Mouse (Mus musculus): ENCODE measurements around the gene Notch2.

Notch2 gene

DNA sequence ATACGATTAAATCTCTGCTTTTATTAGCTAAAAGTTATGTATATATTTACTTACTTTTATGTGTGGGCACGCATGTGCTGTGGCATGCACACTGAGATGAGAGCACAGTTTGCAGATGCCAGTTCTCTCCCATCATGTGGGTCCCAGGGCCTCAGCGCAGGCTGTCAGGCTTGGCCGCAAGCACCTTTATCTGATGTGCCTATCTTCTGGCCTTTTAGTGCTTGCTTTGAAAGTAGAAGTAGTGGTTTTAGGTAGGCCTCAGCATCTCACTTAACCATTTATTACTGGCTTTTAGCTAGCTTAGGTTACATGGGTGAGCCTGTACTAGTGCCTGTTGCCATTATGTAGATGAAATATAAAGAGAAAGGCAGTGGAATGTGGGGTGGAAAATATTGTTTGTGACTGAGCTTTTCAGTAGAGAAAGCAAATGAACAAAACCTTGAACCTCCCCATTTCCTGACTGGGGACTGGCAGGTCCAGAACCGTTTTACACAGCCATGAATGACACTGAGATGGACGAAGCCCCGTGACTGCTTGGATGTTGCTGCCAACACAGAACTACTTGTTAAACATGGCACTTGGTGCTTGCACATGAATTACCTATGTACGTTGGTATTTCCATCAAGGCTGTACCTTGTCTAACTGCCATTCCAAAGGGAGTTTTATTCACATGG is 41.1 kb downstream of the Notch2 start:
- no peak for DNase-seq

DNA sequence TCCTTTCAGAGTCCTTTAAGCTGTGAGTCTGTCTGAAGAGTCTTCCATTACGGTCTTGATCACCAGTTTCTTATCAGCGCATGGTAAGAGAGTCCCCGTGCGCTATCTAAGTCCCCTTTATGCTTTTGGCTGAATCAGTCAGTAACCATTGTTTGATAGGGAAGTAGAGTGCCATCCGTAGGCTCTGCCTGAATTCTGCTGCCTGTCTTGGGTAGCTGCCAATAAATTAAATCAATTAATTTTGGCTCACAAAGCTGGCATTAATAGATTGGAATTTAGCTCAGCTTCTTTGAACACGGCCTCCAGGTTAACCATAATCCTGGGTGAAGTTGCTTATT is 41.6 kb downstream of the Notch2 start:
- no peak for DNase-seq

DNA sequence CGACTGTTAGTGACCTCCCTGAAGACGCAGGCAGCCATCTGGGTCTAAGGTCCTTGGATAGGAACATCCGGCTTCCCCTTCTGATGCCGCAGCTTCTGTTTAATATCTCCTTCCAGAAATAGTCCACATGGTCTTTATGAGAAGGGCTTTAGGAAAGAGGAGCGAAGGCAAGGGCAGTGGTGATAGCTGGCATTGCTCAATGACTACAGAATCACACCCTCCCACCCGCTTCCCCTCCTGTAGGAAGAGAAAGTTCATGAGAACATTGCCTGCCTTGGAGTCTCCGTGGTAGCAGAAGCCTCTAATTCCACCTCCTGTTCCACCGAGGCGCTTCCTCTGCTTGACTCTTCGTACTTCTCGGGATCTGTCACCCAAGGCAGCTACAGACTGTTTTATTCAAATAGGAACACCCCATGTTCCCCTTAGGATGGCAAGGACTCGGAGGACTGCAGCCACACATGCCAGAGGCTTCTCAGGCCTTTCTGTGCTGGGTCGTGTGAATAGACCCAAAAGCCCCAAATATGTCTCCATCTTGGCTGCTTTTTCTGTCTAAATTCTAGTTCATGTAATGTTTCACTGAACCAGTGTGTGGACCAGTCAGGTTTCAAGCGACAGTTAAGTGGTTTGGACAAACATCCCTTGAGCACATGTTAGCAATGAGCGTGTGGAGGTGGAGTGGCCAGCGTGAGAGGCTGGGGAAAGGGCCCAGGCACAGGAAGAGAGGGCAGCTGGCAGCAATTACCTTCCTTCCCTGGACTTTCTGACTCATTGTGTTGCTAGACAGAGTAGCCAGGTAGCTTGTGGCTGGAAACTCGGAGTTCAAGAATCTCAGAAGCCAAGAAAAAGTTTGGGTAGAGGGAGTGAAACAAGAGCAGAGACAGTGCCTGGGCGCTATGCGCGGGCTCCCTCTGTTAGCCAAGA is 42.7 kb downstream of the Notch2 start:
- DNase-seq: no peak

DNA sequence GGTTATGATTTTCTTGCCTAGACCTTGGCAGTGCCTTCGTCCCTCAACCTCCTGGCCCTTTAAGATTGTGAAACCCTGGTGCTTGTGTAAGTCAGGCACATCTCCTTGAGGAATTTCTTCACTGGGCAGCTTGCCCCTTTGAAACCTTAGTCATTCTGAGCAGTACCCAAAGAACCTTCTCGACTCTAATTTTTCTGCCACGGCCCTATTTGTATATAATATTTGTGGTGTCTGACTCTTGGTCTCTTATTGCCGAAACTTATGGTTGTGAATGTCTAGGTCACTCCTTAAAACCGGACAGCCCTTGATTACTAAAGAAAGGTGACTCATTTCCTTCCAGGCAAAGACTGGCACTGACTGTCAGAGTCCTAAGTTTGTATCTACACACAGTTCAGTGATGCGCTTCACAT is 43.6 kb downstream of the Notch2 start:
- no peak for DNase-seq

DNA sequence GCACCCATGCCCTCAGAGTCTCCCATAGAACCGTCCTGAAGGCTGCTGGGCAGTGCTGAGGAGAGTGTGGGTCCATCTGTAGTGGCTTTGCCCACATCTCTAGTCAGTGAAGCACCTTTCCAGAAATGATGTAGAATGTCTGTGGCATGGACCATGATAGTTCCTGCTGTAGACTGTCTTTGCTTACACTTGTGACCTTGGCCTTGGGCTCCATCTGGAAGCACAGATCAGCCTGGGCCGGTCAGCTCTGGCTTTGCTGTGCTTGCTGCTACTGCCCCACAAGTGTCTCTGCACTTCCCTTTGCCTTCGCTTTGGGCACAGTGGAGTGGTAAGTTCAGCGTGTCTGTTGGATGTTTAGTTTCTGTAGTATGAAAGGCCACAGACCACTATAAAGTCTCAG is 45.7 kb downstream of the Notch2 start:
- no peak for DNase-seq

DNA sequence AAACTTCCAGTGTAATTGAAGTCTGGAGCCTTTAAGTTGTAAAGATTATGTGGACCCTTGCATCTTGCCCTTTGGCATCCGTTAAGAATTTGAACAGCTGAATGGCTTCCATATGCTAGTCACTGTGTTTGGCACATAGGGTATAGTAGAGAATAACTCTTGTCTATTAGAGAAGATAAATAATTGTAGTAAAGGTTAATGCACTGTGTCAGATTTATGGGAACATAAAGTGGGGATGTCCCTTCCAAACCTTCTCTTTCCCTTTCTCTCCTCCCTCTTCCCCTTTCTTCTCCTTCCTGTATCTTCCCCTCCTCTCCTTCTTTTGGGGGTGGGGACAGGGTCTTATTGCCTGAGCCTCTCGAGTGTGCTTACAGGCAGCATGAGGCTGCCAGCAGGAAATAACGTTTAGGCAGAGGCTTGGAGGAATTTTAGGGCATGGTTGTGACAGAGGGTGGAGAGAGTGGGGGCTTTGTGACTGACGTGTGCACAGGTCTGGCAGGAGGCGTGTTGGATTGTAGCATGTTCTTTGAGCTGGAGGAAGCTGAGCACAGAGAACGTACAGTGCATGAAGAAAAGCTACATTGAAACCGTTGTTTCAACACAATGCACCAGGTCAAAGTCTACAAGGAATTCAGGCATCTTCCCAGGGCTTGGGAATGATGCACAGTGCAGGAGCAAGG is 47.8 kb downstream of the Notch2 start:
- DNase-seq: no peak

DNA sequence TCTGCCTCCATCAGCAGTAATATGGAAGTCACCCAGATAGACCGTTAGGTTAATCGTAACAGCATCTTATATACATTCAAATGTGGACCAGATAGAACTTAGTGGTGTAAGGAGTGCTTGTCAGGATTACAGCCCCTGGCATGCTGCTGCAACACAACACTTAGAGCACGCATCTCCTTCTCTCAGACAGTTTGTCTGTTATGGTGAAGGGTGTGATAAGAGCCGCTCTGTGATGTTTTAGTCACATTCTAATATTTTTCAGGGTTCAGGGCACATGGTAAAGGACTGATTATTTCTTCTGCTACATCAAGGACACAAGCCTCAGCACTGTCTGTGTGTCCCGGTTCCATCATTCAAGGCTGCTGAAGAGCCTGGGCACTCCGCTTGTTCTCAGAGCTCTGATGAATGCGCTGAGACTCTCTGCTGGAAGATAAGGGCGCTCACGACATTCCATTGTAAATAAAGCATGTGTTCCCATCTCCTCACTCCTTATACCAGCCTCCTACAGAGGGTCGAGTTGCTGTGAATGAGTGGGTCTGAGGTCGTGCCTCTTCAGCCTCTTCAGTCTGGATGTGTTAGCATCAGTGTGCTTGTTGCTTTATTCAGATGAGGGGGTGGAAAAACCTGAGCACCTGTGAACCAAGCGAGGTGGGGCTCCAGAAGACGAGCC is 48.5 kb downstream of the Notch2 start:
- DNase-seq: no peak

DNA sequence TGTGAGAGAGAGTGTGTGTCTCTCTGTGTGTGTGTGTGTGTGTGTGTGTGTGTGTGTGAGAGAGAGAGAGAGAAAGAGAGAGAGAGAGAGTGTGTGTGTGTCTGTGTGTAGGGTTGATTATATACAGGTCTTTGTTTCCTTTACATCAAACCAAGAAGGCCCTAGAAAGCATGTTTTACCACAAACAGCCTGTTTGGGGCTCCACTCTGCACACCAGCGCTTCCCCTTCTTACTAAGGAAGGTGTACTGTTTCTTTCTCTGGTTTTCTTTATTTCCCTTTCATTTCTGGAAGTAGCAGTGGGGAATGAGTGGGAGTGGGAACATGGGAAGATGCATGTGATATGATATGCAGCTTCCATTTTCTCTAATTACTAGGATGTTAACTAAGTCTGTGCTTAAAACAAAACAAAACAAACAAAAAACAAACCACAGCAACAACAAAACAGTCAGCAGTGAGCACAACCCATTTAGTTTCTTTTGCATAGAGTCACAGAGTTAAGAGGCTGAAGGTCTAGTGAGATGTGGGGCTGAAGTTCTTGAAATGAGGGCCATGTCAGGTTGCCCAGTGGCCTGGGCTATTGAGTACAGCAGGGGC is 49.4 kb downstream of the Notch2 start:
- no peak for DNase-seq

DNA sequence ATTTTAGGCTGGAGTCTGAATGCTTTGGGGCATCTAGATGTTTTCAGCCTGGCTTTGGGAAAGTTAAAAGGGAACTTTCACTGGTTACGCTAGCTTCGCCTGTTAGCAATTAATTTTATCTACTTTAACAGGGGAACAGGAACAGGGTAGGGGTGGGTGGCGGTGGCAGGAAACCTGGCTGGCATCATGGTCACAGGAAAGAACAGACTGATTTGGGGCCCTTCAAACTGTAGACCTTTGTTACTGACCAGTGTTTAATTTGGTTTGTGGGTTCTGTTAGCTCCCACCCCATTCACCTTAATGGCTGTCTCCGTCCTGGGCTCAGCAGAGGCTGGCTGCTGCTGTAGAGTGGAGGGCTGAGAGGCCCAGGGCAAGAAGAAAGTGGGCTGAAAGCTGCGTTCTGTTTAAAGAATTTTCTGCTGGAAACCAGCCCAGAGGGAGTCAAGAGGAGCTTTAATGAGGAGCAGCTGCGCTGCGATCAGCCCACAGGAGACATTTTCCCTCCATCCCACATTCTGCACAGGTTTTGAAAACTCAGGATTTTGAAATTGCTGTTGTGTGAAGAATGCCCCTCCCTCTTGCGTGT is 50.0 kb downstream of the Notch2 start:
- peak; percentile 47 for DNase-seq

DNA sequence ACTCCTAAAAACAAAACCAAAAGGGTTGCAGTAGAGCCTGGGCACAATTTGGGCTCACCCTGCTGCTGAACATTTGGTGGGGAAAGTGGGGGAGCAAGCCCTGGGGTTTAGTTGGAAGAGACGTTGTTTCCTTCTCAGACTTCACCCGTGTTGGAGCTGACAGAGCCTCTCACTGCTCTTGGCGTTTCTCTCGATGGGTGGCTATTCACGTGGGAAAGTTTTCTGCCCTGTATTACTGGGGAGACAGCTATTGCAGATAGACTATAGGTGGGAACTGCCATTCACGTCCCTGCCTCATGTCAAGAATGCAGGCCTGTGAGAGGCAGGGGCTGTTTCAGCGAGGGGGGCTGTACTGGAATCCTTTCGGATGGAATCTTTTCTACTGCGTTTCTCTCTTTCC is 50.5 kb downstream of the Notch2 start:
- no peak for DNase-seq

DNA sequence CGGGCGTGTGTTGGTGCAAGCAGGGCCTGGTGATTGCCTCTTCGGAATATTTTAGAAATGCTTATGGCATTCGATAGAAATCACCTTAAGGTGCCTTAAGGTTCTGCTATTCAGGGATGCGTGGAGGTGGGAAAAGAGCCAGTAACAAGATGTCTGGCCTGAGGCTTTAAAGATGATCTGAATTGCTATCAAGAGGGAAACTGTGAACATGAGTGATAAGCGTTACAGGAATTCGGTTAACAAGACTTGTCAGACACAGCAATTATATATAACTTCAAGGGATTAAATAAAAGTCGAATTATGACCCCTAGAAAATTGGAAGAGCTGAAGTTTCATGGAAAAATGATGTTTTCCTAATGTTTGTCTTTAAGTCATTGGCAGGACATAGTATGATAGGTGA is 51.7 kb downstream of the Notch2 start:
- no peak for DNase-seq

DNA sequence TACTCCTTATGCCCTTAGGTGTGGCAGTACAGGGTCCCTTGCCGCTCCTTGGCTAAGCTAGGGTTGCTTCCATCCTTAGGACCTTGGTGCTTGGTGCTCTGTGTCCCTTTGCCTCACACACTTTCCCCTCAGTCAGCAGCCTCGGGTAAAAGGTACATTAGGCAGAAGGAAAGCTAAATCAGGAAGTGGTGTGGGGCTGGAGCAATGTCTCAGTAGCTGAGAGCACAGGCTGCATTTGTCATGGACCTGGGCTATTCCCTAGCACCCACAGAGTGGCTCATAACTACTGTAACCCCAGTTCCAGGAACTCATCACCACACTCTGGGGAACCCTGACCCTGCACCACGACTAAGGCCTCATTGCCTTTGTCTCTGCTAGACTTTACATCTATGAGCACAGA is 53.1 kb downstream of the Notch2 start:
- DNase-seq: no peak

DNA sequence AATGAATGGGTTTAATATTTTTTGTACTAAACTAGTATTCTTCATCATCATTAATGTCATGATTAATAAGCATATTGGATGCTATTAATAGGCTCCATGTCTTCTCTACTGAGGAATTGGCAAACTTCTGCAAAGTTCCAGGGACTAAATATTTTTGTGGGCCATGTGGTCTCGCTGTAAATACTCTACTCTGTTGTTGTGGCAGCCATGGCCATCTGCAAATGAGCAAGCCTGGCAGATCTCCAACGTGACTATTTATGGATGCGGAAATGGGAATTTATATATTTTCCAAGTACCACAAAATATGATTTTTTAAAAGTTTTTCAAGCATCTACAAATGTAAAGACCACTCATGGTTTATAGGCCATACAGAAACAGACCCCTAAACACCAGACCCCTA is 54.1 kb downstream of the Notch2 start:
- no peak for DNase-seq

DNA sequence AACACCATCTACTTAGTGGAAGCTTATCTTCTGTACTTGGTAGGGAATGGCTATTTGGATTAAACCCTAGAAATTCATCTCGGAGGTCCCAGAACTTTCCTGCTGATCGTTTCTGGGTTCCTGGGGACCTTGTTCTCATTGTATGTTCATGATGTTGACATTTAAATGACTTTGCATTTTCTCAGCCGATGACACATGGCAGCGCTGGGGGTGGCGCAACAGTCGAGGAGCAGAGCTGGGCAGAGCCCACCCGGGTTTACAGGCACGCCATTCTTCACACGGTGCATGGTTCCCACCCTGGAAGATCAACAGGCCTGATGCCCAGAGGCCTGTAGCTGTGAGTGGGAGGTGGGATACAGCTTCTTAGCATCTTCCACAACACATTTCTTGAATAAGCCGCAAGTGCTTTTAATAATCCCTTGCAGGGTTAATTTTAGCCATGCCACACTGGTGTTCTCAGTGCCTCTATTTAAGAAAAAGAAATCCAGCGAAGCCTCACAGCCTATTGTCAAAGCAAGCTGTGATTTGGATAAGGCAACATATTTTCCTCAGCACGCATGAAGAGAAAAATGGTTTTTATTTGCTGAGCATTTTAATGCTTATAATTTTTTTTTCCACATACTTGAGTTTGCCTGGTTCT is 54.6 kb downstream of the Notch2 start:
- peak; percentile 23 for DNase-seq

DNA sequence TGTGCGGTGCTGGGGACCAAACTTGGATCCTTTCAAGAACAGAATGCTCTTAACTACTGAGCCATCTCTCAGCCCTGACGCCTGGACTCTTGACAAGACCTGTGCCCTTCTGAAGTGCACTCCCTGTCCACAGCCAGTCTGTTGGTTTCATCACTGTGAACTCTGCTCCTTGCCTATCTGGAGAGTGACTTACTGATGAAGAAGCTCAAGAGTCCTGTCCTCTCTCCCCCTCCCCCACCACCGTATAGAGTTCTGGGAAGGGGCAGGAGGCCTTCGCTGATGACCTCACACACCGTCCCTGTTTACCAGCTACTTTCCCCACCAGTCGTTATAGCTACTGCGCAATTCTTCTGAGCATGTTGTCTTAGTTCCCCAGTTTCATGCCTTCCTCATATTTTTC is 55.8 kb downstream of the Notch2 start:
- no peak for DNase-seq

DNA sequence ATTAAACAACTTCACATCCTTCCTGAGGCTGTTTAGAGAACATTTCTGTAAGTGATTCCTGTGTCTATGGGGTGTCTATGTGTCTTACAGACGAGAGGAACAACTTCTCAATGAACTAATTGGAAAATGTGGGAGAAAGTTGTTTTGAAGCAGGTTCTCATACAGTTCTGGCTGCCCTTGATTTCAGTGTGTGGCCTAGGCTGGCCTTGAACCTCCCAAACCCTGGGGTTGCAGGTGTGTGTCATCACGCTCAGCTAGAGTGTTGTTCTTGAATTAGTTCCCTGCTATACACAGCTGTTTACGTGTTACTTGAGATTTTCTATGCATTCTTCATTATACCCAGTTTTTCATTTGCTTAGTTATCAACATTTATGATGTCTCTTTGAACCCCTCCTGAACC is 56.5 kb downstream of the Notch2 start:
- no peak for DNase-seq

DNA sequence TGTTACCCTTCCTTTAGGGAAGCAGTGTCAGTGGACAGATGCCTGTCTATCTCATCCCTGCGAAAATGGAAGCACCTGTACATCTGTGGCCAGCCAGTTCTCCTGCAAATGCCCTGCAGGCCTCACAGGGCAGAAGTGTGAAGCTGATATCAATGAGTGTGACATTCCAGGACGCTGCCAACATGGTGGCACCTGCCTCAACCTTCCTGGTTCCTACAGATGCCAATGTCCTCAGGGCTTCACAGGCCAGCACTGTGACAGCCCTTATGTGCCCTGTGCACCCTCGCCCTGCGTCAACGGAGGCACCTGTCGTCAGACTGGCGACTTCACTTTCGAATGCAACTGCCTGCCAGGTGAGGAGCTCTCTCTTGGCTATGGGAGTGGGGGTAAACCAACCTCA is 59.2 kb downstream of the Notch2 start:
- DNase-seq: no peak

DNA sequence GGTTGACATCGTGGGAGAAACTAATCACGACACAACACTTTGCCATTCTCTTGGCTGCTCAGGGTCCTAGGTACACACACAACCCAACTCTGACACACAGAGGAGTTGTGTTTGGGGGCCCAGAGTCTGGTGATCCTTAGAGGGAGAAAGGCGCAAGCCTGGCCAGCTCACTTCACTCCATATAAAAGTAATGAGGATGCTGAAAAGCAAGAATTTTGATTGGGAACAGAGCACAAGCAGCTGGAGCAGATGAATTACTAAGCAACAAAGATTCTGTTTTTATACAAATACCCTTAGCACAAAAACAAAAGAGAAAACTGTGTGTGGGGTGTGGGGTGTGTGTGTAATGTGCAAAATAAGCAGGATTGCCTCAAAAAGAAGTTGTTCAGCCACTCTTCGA is 60.2 kb downstream of the Notch2 start:
- DNase-seq: no peak

DNA sequence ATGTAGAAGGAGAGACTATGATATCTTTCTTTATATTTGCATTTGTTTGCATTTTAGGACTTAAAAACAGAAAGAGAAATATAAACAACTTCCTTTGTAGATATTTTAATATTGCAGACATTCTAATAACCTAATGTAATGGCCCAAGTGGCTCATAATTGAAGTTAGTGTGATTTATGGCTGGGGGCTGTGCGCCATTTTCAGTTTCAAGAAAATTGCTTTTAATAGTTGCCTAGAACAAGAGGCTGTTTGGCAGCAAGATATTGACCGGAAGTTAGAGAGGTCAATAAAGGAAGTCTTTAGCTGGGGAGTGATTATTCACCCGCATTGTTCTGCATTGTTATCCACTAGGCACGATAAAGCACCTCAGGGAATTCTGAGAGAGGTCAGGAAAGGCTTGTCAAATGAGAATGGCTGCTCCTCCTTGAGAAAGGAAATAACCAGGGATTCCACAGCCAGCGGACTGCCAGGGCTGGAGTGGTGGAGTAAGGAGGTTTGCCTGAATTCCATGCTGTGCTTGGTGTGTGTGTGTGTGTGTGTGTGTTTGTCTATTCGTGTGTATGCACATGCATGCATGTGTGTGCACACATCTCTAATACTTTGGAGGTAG is 61.4 kb downstream of the Notch2 start:
- no peak for DNase-seq

DNA sequence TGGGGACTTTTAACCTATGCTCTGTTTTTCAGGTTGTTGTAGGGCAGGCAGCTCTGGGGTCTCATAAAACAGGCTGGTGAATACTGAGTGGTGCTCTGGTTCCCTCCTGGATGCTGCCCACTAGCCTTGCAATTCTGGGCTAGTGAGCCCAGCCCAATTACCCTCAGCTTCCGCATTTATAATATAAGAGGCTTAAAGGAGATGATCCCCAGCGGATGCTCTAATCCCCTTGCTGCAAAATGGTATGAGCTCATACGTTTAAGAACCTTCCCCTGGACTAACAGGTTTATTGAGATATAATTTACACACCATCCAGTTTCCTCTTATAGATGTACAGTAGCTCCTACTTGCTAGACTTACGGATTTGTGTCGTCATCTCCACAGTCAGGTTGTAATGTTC is 64.5 kb downstream of the Notch2 start:
- no peak for DNase-seq

DNA sequence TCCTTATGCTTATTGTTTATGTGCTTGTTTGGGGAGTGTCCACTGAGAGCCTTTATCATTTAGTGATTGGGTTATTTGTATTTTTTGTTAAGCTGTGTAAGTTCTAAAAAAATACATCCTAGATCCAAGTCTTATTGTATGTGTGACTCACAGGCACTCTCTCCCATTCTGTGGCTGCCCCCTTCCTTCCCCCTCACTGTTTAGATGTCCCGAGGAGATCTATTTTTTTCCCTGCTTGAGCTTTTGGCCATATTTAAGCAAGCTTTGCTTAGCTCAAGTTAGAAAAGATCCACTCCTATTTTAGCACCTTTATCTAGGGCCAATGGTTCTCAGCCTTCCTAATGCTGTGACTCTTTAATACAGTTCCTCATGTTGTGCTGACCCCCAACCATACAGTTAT is 65.5 kb downstream of the Notch2 start:
- DNase-seq: no peak
